Mouse (Mus musculus) forebrain, embryonic 11.5 days (tissue): ENCODE measurements around the gene Ncam2. TPM values are rescaled to one million over a fixed set of nuclear protein-coding genes. Genes with fewer than 3 reads are reported as not detected.
A peak's percentile ranks its signal among the peaks of the same experiment; 100 is the strongest.

Experiments used
- ATAC-seq: fragments of 200-750 bp; cut with Nextera tagmentation; replicated peaks from 2 replicates; pipeline ENCODE4 v1.8.0; 2017; ENCODE audit warnings: moderate TSS enrichment; ENCODE audit not compliant: low FRiP score
- DNase-seq: peaks from one replicate; pipeline ENCODE4 v3.0.0-alpha.2; 2017; ENCODE audit warnings: low spot score
- H3K27ac ChIP-seq: fragments of 300-500 bp; sonication (generic); 2 replicates; pipeline ENCODE4 v1.5.1; 2014; ENCODE audit warnings: low read depth, low read length
- H3K27me3 ChIP-seq: fragments of 300-500 bp; sonication (generic); 2 replicates; pipeline ENCODE4 v1.6.1; 2014; ENCODE audit warnings: mild to moderate bottlenecking, low read length, mixed read lengths; ENCODE audit not compliant: control insufficient read depth, insufficient read depth
- H3K36me3 ChIP-seq: fragments of 300-500 bp; sonication (generic); 2 replicates; pipeline ENCODE4 v1.6.1; 2014; ENCODE audit warnings: mild to moderate bottlenecking, low read length, moderate library complexity, mixed read lengths; ENCODE audit not compliant: control insufficient read depth, insufficient read depth
- H3K4me1 ChIP-seq: fragments of 300-500 bp; sonication (generic); replicated peaks from 2 replicates; pipeline ENCODE4 v1.6.1; 2014; ENCODE audit warnings: low read length, mixed read lengths; ENCODE audit not compliant: control insufficient read depth, insufficient read depth
- H3K4me2 ChIP-seq: fragments of 300-500 bp; sonication (generic); 2 replicates; pipeline ENCODE4 v1.6.1; 2014; ENCODE audit warnings: low read depth, mild to moderate bottlenecking, low read length, moderate library complexity, mixed read lengths; ENCODE audit not compliant: severe bottlenecking
- H3K4me3 ChIP-seq: fragments of 300-500 bp; sonication (generic); 2 replicates; pipeline ENCODE4 v1.5.1; 2014; ENCODE audit warnings: low read depth, low read length
- H3K9ac ChIP-seq: fragments of 300-500 bp; sonication (generic); 2 replicates; pipeline ENCODE4 v1.6.1; 2014; ENCODE audit warnings: low read length
- H3K9me3 ChIP-seq: fragments of 300-500 bp; sonication (generic); 2 replicates; pipeline ENCODE4 v1.6.1; 2016; ENCODE audit warnings: low read length, mixed read lengths; ENCODE audit not compliant: control insufficient read depth
- whole genome bisulfite sequencing: fragments of 180-500 bp; shearing (Covaris S2); extraction: QIAGEN DNeasy Blood & Tissue Kit; methylation state at CpG from one replicate; pipeline ENCODE4 v1.1.7; 2014; 5-methylcytosine and 5-hydroxymethylcytosine counted together
- polyA plus RNA-seq: library from polyadenylated mRNA; unstranded; fragments of >200 nt; fragmentation: Nextera tagmentation; extraction: Ambion mirVana; gene quantifications from 2 replicates; pipeline ENCODE4 v1.2.1, GENCODE M21; 2014

Gene Ncam2
- polyA plus RNA-seq, 1 experiment from 2014 or later = 4.2 TPM

DNA sequence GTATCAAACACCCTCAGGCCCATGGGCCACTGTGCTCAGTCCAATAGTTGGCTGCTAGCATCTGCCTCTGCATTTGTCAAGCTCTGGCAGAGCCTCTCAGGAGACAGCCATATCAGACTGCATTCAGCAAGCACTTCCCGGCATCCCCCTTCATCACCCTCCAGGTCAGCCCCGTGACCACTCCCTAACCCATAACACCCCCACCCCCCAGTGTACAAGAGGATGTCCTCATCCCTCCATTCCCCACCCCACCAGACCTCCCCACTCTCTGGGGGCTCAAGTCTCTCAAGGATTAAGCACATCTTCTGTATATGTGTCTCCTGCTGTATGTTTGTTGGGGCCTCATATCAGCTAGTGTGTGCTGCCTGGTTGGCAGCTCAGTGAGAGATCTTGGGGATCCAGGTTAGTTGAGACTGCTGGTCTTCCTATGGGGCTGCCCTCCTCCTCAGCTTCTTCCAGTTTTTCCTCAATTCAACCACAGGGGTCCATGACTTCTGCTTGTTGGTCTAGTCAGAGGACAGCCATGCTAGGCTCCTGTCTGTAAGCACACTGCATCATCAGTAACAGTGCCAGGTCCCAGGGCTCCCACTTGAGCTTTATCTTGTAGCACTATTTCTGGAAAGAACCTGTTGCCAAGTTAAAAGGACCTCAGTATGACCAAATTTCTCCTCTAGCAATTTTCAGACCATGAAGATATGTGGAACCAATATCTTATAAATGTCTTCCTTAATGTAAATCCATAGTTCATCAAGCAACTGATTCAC lies 73.3 kb downstream of the Ncam2 start:
- 90% methylated on average over 2 of the region's 2 CpGs for WGBS
- Histone ChIP-seq H3K4me2 (no peak overlapping the region), H3K27ac (no peak overlapping the region), H3K4me3 (no peak overlapping the region), H3K9ac (no peak overlapping the region), H3K27me3 (no peaks in the 10 kb centered on the region), H3K36me3 (no peaks in the 10 kb centered on the region), H3K9me3 (no peaks in the 10 kb centered on the region), H3K4me1 (no peaks in the 10 kb centered on the region)
- DNase-seq = no peak
- no peak for ATAC-seq

- no peak overlapping the region for H3K27ac ChIP-seq
- no peak overlapping the region for H3K4me3 ChIP-seq
- WGBS = 38% methylated on average over 5 of the region's 5 CpGs
- no peaks in the 10 kb centered on the region for H3K36me3 ChIP-seq
- ATAC-seq (0 out of 2 replicates have a peak, but pooled peaks have one; percentile 13), DNase-seq (peak; percentile 58)
- H3K9ac ChIP-seq = no peak overlapping the region
- no peak overlapping the region for H3K4me2 ChIP-seq
- H3K4me1 ChIP-seq = no peaks in the 10 kb centered on the region
- no peaks in the 10 kb centered on the region for H3K27me3 ChIP-seq
- no peaks in the 10 kb centered on the region for H3K9me3 ChIP-seq
Measured at GRCm38 (mm10) chr16:81284241-81284640, 83.7 kb downstream of the Ncam2 start.

DNA sequence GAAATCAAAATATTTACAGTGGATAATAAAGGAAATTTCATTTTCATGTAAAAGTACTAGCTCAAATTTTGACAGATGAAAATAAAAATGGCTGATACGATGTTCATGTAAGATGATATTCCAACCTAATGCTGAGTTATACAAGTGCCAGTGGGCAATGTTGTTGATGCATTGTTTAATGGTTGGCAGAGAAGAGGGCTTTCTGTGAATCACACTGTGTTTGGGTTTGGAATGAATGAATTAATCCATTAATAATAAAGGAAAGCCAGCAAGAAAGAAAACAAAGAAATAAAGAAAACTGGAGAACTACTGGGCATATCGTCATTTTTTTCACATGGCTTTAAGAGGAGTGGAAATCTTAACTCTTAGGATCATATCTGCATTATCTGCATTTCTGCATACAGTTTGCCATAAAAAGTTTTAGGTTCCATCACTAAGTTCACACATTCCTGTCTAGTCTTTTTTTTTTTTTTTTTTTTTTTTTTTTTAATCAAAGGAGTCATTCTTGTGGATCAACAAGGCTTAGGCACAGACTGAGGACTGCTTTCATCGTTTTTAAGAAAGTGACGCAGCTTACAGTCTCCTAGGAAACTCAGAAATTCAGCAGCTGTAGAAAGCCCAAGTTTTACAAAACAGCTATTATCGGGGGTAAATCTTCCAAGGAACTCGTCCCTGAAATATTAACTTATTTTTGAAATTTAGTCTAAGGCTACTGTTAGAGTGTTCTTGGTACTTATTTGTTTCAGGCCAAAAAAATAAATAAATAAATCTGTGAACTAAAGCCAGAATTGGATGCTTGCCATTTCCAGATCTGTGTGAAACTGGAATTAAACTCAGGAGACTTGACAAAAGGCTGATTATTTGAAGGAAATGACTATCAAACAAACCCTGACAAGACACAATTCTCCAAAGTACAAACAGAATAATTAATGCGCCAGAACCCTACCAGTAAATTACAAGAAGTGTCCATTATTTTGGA lies 84.7 kb downstream of the Ncam2 start:
- DNase-seq = no peak
- no peak overlapping the region; the same call in 1 of the 2 replicates for H3K27ac ChIP-seq
- no peaks in the 10 kb centered on the region for H3K4me1 ChIP-seq
- peak; percentile 83 for ATAC-seq
- no peaks in the 10 kb centered on the region for H3K36me3 ChIP-seq
- no peaks in the 10 kb centered on the region for H3K9me3 ChIP-seq
- H3K4me3 ChIP-seq = no peak overlapping the region
- no peak overlapping the region for H3K4me2 ChIP-seq
- H3K27me3 ChIP-seq = no peaks in the 10 kb centered on the region
- no peak overlapping the region for H3K9ac ChIP-seq
- 45% methylated on average over 7 of the region's 7 CpGs for WGBS

GRCm38 (mm10) chr16:81285882-81286281 lies 85.4 kb downstream of the Ncam2 start:
- no peak overlapping the region for H3K9ac ChIP-seq
- 83% methylated on average over 2 of the region's 2 CpGs for WGBS
- ATAC-seq (0 out of 2 replicates have a peak, but pooled peaks have one; percentile 47), DNase-seq (no peak)
- H3K27me3 ChIP-seq = no peaks in the 10 kb centered on the region
- no peaks in the 10 kb centered on the region for H3K9me3 ChIP-seq
- H3K4me2 ChIP-seq = no peak overlapping the region
- no peak overlapping the region for H3K27ac ChIP-seq
- no peaks in the 10 kb centered on the region for H3K4me1 ChIP-seq
- H3K4me3 ChIP-seq = no peak overlapping the region
- no peaks in the 10 kb centered on the region for H3K36me3 ChIP-seq

GRCm38 (mm10) chr16:81303806-81304205 lies 103.3 kb downstream of the Ncam2 start:
- no peak for ATAC-seq

GRCm38 (mm10) chr16:81309215-81309614 lies 108.7 kb downstream of the Ncam2 start:
- Histone ChIP-seq H3K4me2 (no peak overlapping the region), H3K27ac (no peak overlapping the region), H3K4me1 (no peaks in the 10 kb centered on the region), H3K9ac (no peak overlapping the region), H3K4me3 (no peak overlapping the region), H3K9me3 (no peaks in the 10 kb centered on the region), H3K27me3 (no peaks in the 10 kb centered on the region), H3K36me3 (no peaks in the 10 kb centered on the region)
- DNase-seq (no peak), ATAC-seq (no peak)
- WGBS = 90% methylated on average over 3 of the region's 3 CpGs

More at GRCm38 (mm10) chr16:81303806-81304205, 103.3 kb downstream of the Ncam2 start:
- no peak for DNase-seq
- Histone ChIP-seq H3K27ac (no peak overlapping the region), H3K4me1 (no peaks in the 10 kb centered on the region), H3K9me3 (no peaks in the 10 kb centered on the region), H3K4me3 (no peak overlapping the region), H3K9ac (no peak overlapping the region), H3K36me3 (no peaks in the 10 kb centered on the region), H3K4me2 (no peak overlapping the region), H3K27me3 (no peaks in the 10 kb centered on the region)
- WGBS = 71% methylated on average over 2 of the region's 2 CpGs

DNA sequence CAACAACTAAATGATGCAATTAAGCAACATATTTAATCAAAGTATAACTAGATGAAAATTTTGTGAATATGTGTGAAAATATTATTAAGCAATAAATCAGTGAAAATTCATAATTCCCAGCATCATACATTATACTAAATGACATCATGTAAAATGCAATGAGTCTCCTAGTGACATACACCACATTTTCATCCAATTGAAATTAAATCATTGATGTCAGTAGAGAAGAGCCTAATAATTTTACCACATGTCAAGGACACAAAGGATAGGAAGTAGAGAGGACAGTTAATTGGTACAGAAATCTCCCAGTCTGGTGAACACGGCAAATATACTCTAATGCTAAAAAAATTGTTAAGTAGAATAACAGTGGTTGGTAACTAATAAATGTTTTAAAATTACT lies 118.5 kb downstream of the Ncam2 start:
- no peak for DNase-seq

DNA sequence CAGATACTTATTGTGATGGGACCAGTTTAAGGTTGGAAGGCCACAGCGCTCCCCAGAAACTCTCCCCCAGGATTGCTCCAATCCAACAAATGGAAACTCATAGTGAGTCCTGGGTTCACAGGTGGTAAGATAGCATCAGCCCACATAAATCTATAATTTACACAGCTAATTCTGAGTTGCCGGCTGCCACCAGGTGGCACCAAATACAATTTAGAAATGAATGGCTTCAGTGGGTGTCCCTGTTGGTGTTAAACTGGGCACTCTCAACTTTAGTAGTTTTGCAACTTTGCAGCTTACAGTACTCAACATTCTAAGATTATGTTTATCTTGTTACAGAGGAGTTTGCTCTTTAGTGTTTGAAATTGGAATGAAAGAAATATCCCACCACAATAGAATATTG lies 130.0 kb downstream of the Ncam2 start:
- H3K4me1 ChIP-seq = no peaks in the 10 kb centered on the region
- no peak overlapping the region for H3K27ac ChIP-seq
- WGBS = 26% methylated on average over 2 of the region's 2 CpGs
- H3K9me3 ChIP-seq = no peaks in the 10 kb centered on the region
- H3K4me3 ChIP-seq = no peak overlapping the region
- no peak overlapping the region for H3K4me2 ChIP-seq
- no peaks in the 10 kb centered on the region for H3K36me3 ChIP-seq
- DNase-seq (peak; percentile 54), ATAC-seq (peak; percentile 72)
- H3K27me3 ChIP-seq = no peaks in the 10 kb centered on the region
- no peak overlapping the region for H3K9ac ChIP-seq

More for the DNA sequence above, 118.5 kb downstream of the Ncam2 start:
- Histone ChIP-seq H3K27ac (no peak overlapping the region), H3K27me3 (no peaks in the 10 kb centered on the region), H3K9me3 (no peaks in the 10 kb centered on the region), H3K4me3 (no peak overlapping the region), H3K36me3 (no peaks in the 10 kb centered on the region), H3K4me1 (no peaks in the 10 kb centered on the region), H3K9ac (no peak overlapping the region), H3K4me2 (no peak overlapping the region)
- WGBS = 80% methylated on average over 1 of the region's 1 CpGs
- no peak for ATAC-seq
